Mouse (Mus musculus) liver, embryonic 14.5 days (tissue): ENCODE measurements around the gene Hdac9.

Experiments used
- CTCF ChIP-seq: IDR thresholded peaks from 2 replicates; pipeline ENCODE4 v1.5.1; 2016; ENCODE audit warnings: antibody characterized with exemption, low read depth, control low read depth
- EP300 ChIP-seq: IDR thresholded peaks from 2 replicates; pipeline ENCODE4 v1.6.1; 2016; ENCODE audit warnings: antibody characterized with exemption, low read depth

DNA sequence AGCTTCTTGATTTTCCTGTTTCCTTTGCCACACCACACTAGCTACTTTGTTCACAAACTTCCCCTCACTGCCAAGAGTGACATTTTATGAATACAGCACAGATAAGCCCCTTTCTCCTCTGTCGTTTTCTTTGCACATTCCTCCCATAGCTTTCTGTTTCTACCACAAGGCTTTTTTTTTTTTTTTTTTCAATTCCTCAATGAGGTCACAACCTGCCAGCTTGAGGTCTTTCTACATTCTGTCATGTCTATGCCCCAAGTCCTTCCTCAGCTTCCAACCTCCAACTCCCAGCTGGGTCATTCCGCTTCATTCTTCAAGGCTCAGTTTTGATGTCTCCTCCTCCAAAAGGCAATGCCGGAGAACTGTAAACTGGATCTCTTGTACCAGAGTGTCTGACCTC, 611.4 kb downstream of the Hdac9 start:
- TF ChIP-seq CTCF: no peak
- TF ChIP-seq EP300: no peak
